Mouse (Mus musculus): Measurements from ENCODE around the gene Gm2115. TPM values are rescaled to one million over a fixed set of nuclear protein-coding genes. Genes with fewer than 3 reads are reported as not detected.

Gm2115 gene
- polyA plus RNA-seq, 1 experiment from 2014 or later, result 0.09 TPM

DNA sequence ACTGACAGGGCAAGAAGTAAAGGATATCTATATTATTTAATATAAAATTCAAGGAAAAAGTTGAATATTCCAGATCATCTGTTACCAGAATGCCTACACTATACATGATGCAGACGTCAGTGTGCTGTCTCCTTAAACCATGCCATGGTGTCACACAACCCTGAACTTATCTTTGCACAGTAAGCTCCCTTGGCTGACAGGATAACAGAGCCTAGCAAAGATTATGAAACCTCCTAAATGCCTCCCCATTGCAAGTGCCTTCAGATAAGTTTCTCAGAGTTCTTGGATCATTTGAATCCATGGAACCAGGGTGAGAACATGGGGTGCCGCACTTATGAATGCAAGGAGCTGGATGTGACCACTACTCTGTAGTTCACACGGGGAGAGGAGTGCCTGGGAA lies 103.1 kb downstream of the Gm2115 start:
- Histone ChIP-seq H3K4me1 (ENCODE audit: control insufficient read depth, insufficient read depth, low read length) (no peaks in the 10 kb centered on the region), H3K9ac (ENCODE audit: low read depth, low read length) (no peak overlapping the region), H3K4me2 (no peak overlapping the region), H3K4me3 (ENCODE audit: low read depth, low read length) (no peak overlapping the region), H3K27me3 (ENCODE audit: control insufficient read depth, insufficient read depth, low read length) (no peaks in the 10 kb centered on the region), H3K36me3 (ENCODE audit: control insufficient read depth, insufficient read depth, low read length) (no peaks in the 10 kb centered on the region), H3K27ac (ENCODE audit: low read depth, low read length) (no peak overlapping the region), H3K9me3 (replicated peaks; ENCODE audit: control insufficient read depth, low read length) (no peaks in the 10 kb centered on the region)
- 67% methylated on average over 3 of the region's 3 CpGs for WGBS (ENCODE audit: insufficient replicate concordance)
- no peak for ATAC-seq (replicated peaks; ENCODE audit: insufficient number of reproducible peaks, low FRiP score, low TSS enrichment)

Other genes starting within 250 kb of the Gm2115 start
- 3.1 and 3.2 TPM in 2 replicates for gene Arnt2, start 118.8 kb upstream of the Gm2115 start, polyA plus RNA-seq (2014; fragmentation: Nextera tagmentation; extraction: Ambion mirVana)
- 9.2 and 11.2 TPM in 2 replicates for gene Fah, start 77.8 kb downstream of the Gm2115 start, polyA plus RNA-seq (2014; fragmentation: Nextera tagmentation; extraction: Ambion mirVana)
- 169 and 175 TPM in 2 replicates for gene Zfand6, start 161.0 kb downstream of the Gm2115 start, polyA plus RNA-seq (2014; fragmentation: Nextera tagmentation; extraction: Ambion mirVana)

All from heart, embryonic 11.5 days (tissue).